Mouse (Mus musculus) splenic B cell, adult 2 months (primary cell): Measurements from ENCODE around the gene Prkce.
A peak's percentile ranks its signal among the peaks of the same experiment; 100 is the strongest.

Experiments used
- DNase-seq: peaks from one replicate; pipeline ENCODE4 v3.0.0-alpha.2; 2011; ENCODE audit warnings: low read depth, low spot score
- H3K27me3 ChIP-seq: 2 replicates; pipeline ENCODE4 v1.6.1; 2012; ENCODE audit warnings: mild to moderate bottlenecking, low read length, moderate library complexity, mixed read lengths; ENCODE audit not compliant: control insufficient read depth, poor library complexity, insufficient read depth, severe bottlenecking
- H3K36me3 ChIP-seq: 2 replicates; pipeline ENCODE4 v1.6.1; 2012; ENCODE audit warnings: mild to moderate bottlenecking, low read length, moderate library complexity, mixed read lengths; ENCODE audit not compliant: control insufficient read depth, poor library complexity, insufficient read depth, severe bottlenecking

The Prkce gene

DNA sequence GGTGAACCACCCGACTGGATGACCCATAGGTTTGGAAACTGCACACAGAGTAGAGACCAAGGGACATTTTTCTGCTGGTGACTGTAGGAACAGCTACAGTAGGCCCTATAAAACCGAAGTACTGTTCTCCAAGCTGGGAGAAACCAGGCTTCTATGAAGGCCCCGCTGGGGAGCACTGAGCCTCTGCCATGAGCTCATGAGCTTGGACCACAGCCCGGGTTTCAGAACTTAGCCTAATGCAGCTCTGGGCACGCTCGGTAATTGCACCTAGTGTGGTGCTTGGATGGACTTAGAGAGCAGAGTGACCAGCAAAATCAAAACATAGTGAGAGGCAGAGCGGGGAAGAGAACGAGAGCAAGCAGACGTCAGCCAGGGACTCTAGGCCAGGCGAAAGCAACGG lies 134.7 kb downstream of the Prkce start:
- Histone ChIP-seq H3K27me3 (no peaks in the 10 kb centered on the region), H3K36me3 (no peaks in the 10 kb centered on the region)
- DNase-seq: no peak

DNA sequence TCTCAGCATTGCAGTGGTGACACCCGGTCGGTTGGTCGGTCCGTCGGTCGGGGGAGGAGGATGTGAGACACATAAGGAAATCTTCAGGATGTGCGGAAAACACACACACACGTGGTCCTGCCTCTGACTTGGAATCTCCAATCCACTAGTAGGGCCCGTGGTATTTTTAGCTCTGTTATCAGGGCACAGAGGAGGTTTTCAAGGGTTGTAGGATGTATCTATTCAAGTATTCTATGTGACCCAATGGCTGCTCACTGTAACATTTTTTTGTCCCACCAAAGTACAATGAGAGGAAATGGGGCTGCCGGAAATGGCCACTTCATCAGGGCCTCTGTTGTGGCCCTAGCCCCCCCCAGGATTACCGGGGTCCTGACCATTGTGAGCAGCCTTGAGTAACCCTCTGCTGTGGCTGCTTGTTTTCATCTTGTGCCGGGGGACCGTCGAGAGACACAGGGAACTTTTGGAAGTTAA lies 135.3 kb downstream of the Prkce start:
- no peaks in the 10 kb centered on the region for H3K36me3 ChIP-seq
- H3K27me3 ChIP-seq: no peaks in the 10 kb centered on the region
- DNase-seq: no peak

DNA sequence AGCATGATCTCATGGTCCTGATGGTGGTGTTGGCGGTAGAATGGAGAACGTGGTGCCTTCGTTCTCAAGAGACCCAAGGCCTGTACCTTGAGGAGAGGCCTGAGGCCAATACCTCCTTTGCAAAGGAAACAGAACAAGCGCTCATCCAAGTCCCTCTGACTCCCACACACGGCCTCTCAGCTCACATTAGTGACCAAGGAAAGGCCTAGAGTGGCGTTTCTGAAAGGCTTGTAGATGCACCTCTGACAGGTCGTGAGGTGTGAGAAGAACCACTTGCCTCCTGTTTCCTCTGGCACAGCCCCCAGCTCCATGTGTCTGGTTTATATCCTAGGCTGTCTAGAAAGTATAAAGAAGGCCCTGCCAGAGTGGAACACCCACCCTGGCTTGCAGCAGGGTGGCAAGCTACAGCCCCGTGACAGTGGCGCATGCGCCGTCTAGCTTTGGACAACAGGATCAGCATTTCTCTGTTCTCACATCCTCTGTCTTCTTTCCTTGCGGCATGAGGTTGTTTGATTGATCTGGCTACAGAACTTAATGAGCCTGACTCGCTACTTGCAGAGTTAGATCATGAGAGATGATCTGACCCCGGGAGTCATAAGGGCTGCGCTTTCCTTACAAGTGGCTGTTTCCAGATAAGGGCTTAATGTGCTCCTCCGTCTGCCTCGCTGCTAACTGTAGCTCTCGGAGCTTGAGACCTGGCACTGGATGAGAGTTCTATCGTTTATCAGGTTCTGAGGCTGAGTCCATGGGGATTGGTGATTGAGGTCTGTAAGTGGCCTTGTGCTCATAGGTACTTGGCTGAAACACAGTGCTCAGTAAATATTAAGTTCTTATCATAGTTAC lies 136.0 kb downstream of the Prkce start:
- H3K27me3 ChIP-seq: no peaks in the 10 kb centered on the region
- DNase-seq: no peak
- no peaks in the 10 kb centered on the region for H3K36me3 ChIP-seq

DNA sequence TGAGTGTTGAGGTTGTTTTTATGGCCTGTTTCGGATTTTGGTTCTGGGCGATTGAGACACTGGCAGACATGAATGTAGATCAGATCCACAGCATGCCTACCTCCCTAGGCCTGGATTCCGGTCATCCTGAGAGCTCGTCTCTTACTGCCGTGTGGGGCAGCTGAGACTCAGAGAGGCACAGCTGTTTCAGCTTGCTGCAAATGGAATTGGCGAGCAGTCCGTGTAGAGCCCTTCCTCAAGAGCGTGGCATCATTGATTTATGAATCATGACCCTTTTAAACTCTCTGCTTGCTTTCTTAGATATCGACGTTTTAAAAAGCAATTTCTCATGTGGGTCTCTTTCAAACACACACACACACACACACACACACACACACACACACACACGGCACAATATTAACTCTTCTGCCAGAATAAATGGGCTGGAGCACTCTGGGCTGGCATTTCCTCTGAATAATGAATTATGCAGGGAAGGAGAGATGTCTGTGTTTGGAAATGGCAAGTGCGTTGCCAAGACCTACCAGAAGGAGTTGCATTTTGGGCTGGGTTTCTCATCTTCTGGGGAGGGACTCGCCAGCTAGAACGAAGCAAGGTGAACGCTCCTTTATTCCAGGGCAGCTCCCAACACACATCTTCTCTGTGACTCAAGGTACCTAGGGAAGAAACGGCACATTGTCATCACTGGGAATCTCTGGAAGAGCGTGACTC lies 137.5 kb downstream of the Prkce start:
- DNase-seq: no peak
- H3K36me3 ChIP-seq: no peaks in the 10 kb centered on the region
- H3K27me3 ChIP-seq: no peaks in the 10 kb centered on the region

DNA sequence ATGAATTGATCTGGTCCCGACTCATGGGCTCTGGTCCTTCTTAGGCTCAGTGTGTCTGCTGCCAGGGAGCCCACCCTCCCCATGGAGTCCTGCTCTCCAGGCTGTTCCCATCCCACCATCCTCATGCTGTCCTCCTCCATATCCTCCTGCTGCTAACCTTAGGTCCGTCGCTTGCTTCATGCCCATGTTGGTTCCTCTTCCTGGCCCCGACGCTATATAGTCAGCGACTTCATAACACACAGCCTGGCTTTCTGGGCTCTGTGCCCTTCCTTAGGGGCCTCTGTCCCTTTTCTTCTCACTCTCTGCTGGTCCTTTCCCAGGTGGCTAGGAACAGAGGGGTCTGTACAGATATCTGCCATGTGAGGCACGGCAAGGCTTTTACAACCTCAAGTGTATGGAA lies 138.6 kb downstream of the Prkce start:
- Histone ChIP-seq H3K36me3 (no peaks in the 10 kb centered on the region), H3K27me3 (no peaks in the 10 kb centered on the region)
- DNase-seq: no peak

DNA sequence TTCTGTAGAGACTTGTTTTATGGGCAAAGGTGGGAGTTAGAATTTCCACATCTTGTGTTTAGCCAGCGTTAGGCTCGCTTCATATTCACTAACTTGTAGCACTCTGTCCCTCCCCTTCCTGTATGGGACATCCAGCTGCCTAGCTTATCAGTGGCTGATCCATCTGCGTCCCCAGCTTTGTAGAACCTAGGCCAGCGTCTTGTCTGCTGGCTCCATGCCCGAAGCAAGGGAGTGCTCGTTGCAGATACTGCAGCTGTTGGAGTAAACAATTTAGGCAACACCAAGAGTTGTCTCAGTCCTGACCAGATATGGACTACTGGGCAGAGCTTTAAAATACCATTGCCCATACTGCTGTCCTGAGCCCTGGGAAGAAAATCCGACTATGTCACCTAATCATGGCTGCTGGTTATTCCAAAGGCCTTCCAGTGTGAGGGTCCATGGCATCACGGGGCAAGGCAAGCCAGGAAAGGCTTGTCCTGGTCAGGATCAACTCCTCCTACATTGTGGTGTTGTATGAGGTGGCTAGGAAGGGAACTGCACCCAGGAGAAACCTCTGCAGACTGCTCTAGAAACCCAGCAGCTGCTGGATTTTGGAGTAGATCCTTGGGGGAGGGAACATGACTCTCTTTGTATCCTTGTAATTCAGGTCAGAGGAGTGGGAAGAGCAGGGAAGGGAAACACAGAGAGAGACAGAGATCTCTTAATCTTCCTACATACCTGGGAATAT lies 146.0 kb downstream of the Prkce start:
- no peak for DNase-seq
- no peaks in the 10 kb centered on the region for H3K27me3 ChIP-seq
- no peaks in the 10 kb centered on the region for H3K36me3 ChIP-seq

DNA sequence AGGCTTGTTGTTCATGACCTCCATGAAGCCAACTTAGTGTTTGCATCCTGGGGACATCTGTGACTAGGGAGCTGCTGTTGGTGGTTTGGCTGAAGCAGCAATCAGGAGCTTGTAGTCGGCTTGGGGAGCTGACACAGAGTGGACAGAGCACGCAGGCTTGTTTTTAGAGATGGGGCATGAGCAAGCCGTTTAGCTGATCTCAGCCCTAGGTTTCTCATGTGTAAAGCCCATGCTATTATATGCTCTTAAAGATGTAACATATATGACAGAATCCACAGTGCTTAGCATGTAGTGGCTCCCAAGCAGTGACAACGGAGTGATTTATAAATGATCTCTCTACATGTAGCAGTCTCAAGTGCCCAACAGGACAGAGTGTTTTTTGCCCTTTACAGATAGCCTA lies 148.3 kb downstream of the Prkce start:
- DNase-seq: no peak
- no peaks in the 10 kb centered on the region for H3K36me3 ChIP-seq
- no peaks in the 10 kb centered on the region for H3K27me3 ChIP-seq

DNA sequence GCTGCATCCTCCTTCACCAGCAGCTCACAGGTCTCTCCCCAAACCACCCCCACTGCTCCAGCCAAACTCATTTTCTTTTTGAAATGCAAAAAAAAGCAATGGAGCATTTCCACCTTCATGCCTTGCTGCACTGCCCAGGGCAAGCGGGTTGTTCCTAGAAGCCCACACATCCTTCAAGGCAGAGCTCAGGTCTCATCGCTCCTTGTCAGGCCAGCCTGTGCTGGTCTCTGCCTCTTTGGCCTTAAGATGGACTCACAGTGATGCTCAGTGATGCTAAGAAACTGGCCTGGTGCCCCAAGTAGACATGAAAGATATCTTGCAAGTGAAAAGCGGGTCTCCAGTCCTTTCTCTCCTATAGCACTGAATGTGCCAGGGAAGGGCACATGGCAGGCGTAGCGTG lies 149.2 kb downstream of the Prkce start:
- H3K36me3 ChIP-seq: no peaks in the 10 kb centered on the region
- H3K27me3 ChIP-seq: no peaks in the 10 kb centered on the region
- DNase-seq: no peak

DNA sequence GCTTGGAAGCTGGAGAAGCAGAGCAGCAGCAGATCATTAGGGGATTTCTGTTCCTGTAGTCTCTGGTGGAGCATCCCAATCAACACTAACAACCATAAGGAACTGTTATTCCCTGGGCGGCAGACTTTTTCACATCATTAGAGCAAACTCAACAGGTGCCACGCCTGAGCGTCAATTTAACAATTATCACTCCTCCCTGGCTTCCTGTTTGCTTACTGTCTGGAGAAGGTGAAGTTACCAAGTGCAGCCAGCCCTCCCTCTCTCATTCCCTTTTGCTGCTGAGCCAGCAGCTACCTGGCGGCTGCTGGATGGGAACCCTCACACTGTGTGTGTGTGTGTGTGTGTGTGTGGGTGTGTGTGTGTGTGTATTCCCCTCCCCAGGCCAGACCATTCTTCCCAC lies 149.6 kb downstream of the Prkce start:
- DNase-seq: no peak
- Histone ChIP-seq H3K36me3 (no peaks in the 10 kb centered on the region), H3K27me3 (no peaks in the 10 kb centered on the region)

DNA sequence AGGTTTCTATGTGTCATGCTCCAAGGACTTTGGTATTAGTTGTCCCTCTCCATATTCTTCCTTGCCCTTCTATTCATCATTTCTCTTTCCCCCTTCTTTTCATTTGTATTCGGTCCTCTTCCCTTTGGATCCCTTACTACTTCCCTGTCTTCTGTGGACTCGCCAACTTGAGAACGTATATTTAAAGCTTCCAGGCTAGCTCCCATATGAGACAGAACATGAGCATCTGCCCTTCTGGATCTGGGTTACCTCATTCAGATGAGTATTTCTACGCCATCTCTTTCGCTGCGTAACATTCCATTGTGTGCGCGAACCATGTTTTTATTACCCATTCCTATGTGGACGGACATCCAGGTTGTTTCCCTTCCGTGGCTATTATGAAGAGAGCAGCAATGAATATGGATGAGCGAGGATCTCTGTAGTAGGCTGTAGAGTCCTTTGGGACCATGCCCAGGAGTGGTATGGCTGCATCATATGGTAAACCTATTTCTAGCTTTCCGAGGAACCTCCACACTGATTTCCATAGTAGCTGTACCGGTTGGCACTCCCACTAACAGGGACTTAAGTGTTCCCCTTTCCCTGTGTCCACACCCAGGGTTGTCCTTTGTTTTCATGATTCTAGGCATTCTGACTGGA lies 152.5 kb downstream of the Prkce start:
- no peak for DNase-seq
- no peaks in the 10 kb centered on the region for H3K36me3 ChIP-seq
- H3K27me3 ChIP-seq: no peaks in the 10 kb centered on the region

DNA sequence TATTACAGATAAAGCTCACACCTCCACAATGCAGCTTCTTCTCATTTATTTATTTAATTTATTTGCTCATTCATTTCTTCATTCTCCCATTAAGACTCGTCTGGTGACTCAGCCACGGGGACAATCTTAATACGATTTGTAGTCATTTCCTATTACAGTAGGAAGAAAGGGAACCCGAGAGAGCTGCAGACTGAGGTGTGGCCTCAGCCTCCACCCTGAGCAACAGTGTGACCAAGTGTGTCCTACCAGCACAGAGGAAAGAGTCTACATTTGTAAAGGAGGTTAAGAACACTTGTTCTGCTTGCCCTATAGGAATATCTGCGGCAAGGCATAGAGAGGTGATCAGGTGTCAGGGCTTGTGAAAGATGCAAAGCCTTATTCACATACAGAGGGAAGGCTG lies 155.3 kb downstream of the Prkce start:
- no peaks in the 10 kb centered on the region for H3K27me3 ChIP-seq
- H3K36me3 ChIP-seq: no peaks in the 10 kb centered on the region
- peak; percentile 48 for DNase-seq

DNA sequence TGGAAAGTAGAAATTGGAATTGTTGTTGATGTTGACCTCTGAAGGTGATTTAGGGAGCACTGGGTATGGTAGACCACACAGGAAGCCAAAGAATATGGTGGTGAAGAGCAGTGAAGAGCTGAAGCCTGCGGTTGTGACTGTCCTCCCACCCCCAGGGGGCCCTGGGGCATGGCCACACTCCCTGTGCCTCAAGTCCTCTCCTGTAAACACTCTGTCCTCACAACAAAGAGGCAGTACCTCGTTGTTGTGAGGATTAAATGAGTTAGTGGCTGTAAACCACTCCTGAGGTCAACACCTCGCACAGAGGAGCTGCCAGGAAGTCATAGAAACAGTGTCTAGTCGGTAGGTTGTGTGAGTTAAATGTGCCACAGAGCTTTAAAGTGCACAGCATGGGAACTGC lies 155.7 kb downstream of the Prkce start:
- no peaks in the 10 kb centered on the region for H3K36me3 ChIP-seq
- peak; percentile 38 for DNase-seq
- H3K27me3 ChIP-seq: no peaks in the 10 kb centered on the region

DNA sequence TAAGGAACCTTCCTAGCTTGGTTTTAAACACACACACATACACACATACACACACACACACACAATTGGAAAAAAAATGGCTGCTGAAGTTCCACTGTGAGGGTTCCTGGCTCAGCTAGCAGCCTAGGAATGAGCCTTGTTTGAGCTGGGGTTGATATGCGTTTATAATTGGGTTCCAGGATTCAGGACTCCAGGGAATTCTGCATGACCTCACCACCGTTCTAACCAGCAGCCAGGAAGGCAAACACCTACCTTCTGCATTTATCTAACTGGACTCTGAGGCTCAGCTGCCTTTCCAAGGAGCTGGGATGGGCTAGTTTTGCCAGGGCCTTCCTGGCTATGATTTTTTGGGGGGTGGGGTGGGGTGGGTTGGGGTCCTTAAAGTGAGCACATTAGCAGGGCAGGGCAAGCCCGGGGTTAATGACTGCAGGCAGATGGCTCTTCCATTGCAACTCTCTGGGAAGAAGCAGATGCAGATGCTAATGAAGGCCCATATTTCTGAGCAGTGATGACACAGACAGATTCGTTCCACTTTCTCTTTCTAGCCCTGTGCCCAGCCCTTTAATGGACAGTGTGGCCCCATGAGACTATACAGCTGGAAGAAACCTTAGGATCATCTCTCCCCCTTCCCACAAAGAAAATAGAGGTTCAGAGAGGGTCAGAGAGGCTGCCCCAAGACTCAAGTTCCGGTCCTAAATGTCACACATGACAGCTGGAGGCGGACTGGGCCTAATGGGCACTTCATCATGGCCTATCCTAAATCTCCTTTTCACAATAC lies 156.5 kb downstream of the Prkce start:
- DNase-seq: no peak
- no peaks in the 10 kb centered on the region for H3K27me3 ChIP-seq
- H3K36me3 ChIP-seq: no peaks in the 10 kb centered on the region

DNA sequence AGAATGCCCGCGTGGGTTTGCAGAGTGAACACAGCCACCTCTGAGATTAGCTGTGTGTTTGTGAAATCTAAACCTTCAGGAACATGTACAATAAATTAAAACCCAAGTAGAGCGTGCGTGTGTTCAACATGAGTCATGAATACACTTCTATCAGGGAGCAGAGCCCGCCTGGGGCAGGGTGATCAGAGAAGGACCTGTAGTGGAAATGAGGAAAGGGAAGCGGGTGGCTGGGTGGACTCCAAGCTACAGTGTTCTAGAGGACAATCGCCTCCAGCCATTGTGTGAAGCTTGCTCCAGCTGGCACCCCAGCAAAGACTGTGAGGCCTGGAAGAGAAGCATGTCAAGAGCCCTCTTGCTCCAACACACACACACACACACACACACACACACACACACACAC lies 157.2 kb downstream of the Prkce start:
- no peaks in the 10 kb centered on the region for H3K27me3 ChIP-seq
- no peaks in the 10 kb centered on the region for H3K36me3 ChIP-seq
- DNase-seq: no peak
